9 mouse cellular contexts compared by ENCODE assay signal in the genomic region with DNA sequence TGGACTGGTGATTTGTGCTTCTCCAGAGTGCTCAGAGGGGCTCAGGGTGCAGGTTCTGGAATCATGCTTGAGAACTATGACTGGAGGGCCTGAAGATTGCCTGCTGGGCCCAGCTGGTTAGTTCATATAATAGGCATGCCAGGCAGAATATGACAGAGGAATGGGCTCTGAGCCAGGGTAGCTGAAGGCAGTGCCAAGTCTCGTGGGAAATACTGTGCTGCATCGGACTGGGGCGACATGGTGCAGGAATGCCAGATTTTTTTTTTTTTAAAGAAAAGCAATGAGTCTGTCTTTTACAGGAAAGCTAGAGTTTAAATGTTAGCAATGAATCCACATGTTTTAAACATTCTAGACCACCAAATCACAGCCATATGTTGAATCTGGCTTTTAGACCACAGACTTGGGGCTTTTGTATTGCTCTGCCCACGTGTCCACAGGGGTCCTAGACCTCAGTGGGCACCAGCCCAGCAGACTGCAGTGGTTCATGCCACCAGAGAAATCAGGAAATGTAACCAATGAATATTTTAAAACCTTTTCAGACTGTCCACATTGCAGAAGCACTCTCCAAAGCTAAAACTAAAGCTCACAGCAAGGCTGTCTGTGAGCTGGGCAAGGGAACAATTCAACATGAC. TPM values are rescaled to one million over a fixed set of nuclear protein-coding genes. Genes with fewer than 3 reads are reported as not detected.
DNase-seq lines count a peak whose midpoint lies in the region; ATAC-seq lines count a peak whose summit lies in the region.
"Had no signal": no experiment of that assay in that cellular context is flagged by ENCODE, and none has a peak within 500 bp of the region (broad histone marks: within the 10 kb centered on the region; RNA-seq: fewer than 3 reads in every experiment).

No protein-coding gene starts in this region.

- 46% methylated on average over 4 of the region's 4 CpGs for WGBS in midbrain, embryonic 14.5 days
- 87% methylated on average over 4 of the region's 4 CpGs for WGBS in midbrain, embryonic 10.5 days
- WGBS in heart, embryonic 16.5 days: 30% methylated on average over 4 of the region's 4 CpGs

- H3K36me3 ChIP-seq in midbrain, embryonic 14.5 days (ENCODE audit: control insufficient read depth, insufficient read depth, low read length): no peaks in the 10 kb centered on the region
- H3K36me3 ChIP-seq in midbrain, embryonic 10.5 days: no peaks in the 10 kb centered on the region
- no peaks in the 10 kb centered on the region for H3K36me3 ChIP-seq in heart, embryonic 16.5 days (ENCODE audit: control insufficient read depth, insufficient read depth)

- no peaks in the 10 kb centered on the region for H3K9me3 ChIP-seq in midbrain, embryonic 14.5 days (ENCODE audit: control insufficient read depth, low read length)
- H3K9me3 ChIP-seq in midbrain, embryonic 10.5 days (replicated peaks): no peaks in the 10 kb centered on the region
- no peaks in the 10 kb centered on the region for H3K9me3 ChIP-seq in heart, embryonic 16.5 days (replicated peaks; ENCODE audit: control insufficient read depth, low read length)

- no peak for DNase-seq in cerebellum, adult 8-10 months
- DNase-seq in midbrain, embryonic 14.5 days: peak; percentile 80
- no peak for DNase-seq in midbrain, embryonic 10.5 days (ENCODE audit: low spot score)
- DNase-seq in left cerebral cortex, adult 9 months (ENCODE audit: low spot score in 2 of 2): peak; percentile 11 to 46
- peak; percentile 87 to 88 for DNase-seq in right cerebral cortex, postnatal 10 days (ENCODE audit: low spot score in 2 of 2)

- H3K4me2 ChIP-seq in midbrain, embryonic 14.5 days (ENCODE audit: low read length): no peak overlapping the region
- no peak overlapping the region for H3K4me2 ChIP-seq in heart, embryonic 16.5 days (ENCODE audit: low read depth, low read length)

- peaks cover 20% of the 10 kb centered on the region for H3K4me1 ChIP-seq in midbrain, embryonic 14.5 days (ENCODE audit: control insufficient read depth, insufficient read depth, low read length)
- H3K4me1 ChIP-seq in midbrain, embryonic 10.5 days: peaks cover 8% of the 10 kb centered on the region
- peaks cover 8% of the 10 kb centered on the region; the same call in 1 of the 2 replicates for H3K4me1 ChIP-seq in heart, embryonic 16.5 days (ENCODE audit: control insufficient read depth, insufficient read depth, low read length)

- 0 out of 2 replicates have a peak, but pooled peaks have one; percentile 41 for ATAC-seq in cerebellum, adult (ENCODE audit: insufficient number of reproducible peaks, low FRiP score, low TSS enrichment)
- ATAC-seq in midbrain, embryonic 14.5 days (ENCODE audit: low FRiP score, low TSS enrichment): peak; percentile 67; the same call in 1 of the 2 replicates
- ATAC-seq in heart, embryonic 16.5 days (replicated peaks; ENCODE audit: extremely low read depth, insufficient read depth, low FRiP score): peak; percentile 87
- no peak for ATAC-seq in megakaryocyte progenitor cell, adult 5-6 weeks (replicated peaks; ENCODE audit: poor library complexity)

- H3K27ac ChIP-seq in midbrain, embryonic 14.5 days (replicated peaks; ENCODE audit: low read depth, low read length): 0 out of 2 replicates have a peak overlapping the region, but pooled peaks have one; percentile 2
- no peak overlapping the region for H3K27ac ChIP-seq in midbrain, embryonic 10.5 days (replicated peaks)
- no peak overlapping the region for H3K27ac ChIP-seq in heart, embryonic 16.5 days (ENCODE audit: low read length)
- H3K27ac ChIP-seq: liver, embryonic 14.5 days had no signal

- H3K9ac ChIP-seq in midbrain, embryonic 14.5 days (replicated peaks; ENCODE audit: low read length): no peak overlapping the region
- H3K9ac ChIP-seq in heart, embryonic 16.5 days (ENCODE audit: low read length): no peak overlapping the region
- H3K9ac ChIP-seq: liver, embryonic 14.5 days had no signal

- H3K4me3 ChIP-seq in midbrain, embryonic 14.5 days (replicated peaks; ENCODE audit: low read depth, low read length): no peak overlapping the region
- H3K4me3 ChIP-seq in midbrain, embryonic 10.5 days: no peak overlapping the region
- H3K4me3 ChIP-seq in heart, embryonic 16.5 days (ENCODE audit: low read length): no peak overlapping the region

- no peaks in the 10 kb centered on the region for H3K27me3 ChIP-seq in midbrain, embryonic 14.5 days (ENCODE audit: control insufficient read depth, insufficient read depth, low read length)
- H3K27me3 ChIP-seq in midbrain, embryonic 10.5 days (ENCODE audit: low read depth, poor library complexity, severe bottlenecking): peaks cover 24% of the 10 kb centered on the region
- no peaks in the 10 kb centered on the region for H3K27me3 ChIP-seq in heart, embryonic 16.5 days (ENCODE audit: control insufficient read depth, insufficient read depth, low read length)

RNA-seq across cellular contexts. Expression of a gene that starts 33.8 kb away (rescaled TPM):
- 3.7 TPM in 2 replicates for polyA plus RNA-seq in midbrain, embryonic 14.5 days (2014; fragmentation: Nextera tagmentation; extraction: Ambion mirVana)
- 0.33 and 0.52 TPM in 2 replicates for polyA plus RNA-seq in midbrain, embryonic 10.5 days (2016; fragmentation: Nextera tagmentation; extraction: Ambion mirVana)
- polyA plus RNA-seq in heart, embryonic 16.5 days (2015; fragmentation: Nextera tagmentation; extraction: Ambion mirVana): 0.16 and 0.20 TPM in 2 replicates
- not detected in 2 replicates for total RNA-seq in megakaryocyte progenitor cell, adult 5-6 weeks (2015)
- 0.07 TPM in 1 of 2 replicates, not detected in the other for total RNA-seq in megakaryocyte progenitor cell, adult 5-6 weeks (2017)

Comparison
In these comparisons a context has a peak if more than half of its experiments do, and no peak if none do; other contexts are left out.
1. DNase-seq: peak in midbrain, embryonic 14.5 days (single experiment), left cerebral cortex, adult 9 months (2 of 2) and right cerebral cortex, postnatal 10 days (2 of 2); none in cerebellum, adult 8-10 months (single experiment) and midbrain, embryonic 10.5 days (single experiment).